Comparison of ENCODE assay signal across 9 mouse cellular contexts in genomic region chr13:8511069-8511817, GRCm38 (mm10).
"Had no signal": no experiment of that assay in that cellular context is flagged by ENCODE, and none has a peak within 500 bp of the region (broad histone marks: within the 10 kb centered on the region; RNA-seq: fewer than 3 reads in every experiment).

No protein-coding gene starts in this region.

- H3K27me3 ChIP-seq: limb, embryonic 12.5 days; neural tube, embryonic 12.5 days had no signal

- DNase-seq: kidney, adult 8-10 months; kidney, postnatal 25 days; layer of hippocampus, postnatal 36 days; lung, adult 18-20 months; thymus, postnatal 4 days had no signal

- H3K9me3 ChIP-seq: limb, embryonic 12.5 days; neural tube, embryonic 12.5 days had no signal

- H3K9ac ChIP-seq: limb, embryonic 12.5 days; liver, embryonic 14.5 days; neural tube, embryonic 12.5 days had no signal

- H3K4me3 ChIP-seq: limb, embryonic 12.5 days; neural tube, embryonic 12.5 days had no signal

- H3K4me2 ChIP-seq: limb, embryonic 12.5 days; neural tube, embryonic 12.5 days had no signal

- H3K4me1 ChIP-seq: limb, embryonic 12.5 days; neural tube, embryonic 12.5 days had no signal

- H3K27ac ChIP-seq: limb, embryonic 12.5 days; liver, embryonic 14.5 days; neural tube, embryonic 12.5 days; stomach, postnatal 0 days had no signal

- H3K36me3 ChIP-seq: limb, embryonic 12.5 days; neural tube, embryonic 12.5 days had no signal
